Mouse (Mus musculus) spleen, adult 2 months (tissue): ENCODE data around the gene Lmtk3. TPM values are rescaled to one million over a fixed set of nuclear protein-coding genes. Genes with fewer than 3 reads are reported as not detected.
A peak's percentile ranks its signal among the peaks of the same experiment; 100 is the strongest.

Experiments used
- DNase-seq, 2 experiments: peaks; one replicate each; pipeline versions ENCODE4 v3.0.0 to v3.0.0-alpha.2; 2012 to 2021; ENCODE audit warnings: low spot score in 2 of 2, low read depth in 1 of 2
- H3K27ac ChIP-seq: fragments of 200-500 bp; 2 replicates; pipeline ENCODE4 v1.5.1; 2012; ENCODE audit warnings: low read length, inconsistent platforms; ENCODE audit not compliant: insufficient read depth
- H3K27me3 ChIP-seq: fragments of 200-500 bp; 2 replicates; pipeline ENCODE4 v1.6.1; 2012; ENCODE audit warnings: mild to moderate bottlenecking, moderate library complexity, low read length, inconsistent platforms; ENCODE audit not compliant: control insufficient read depth, insufficient read depth
- H3K36me3 ChIP-seq: fragments of 200-500 bp; 2 replicates; pipeline ENCODE4 v1.6.1; 2012; ENCODE audit warnings: mild to moderate bottlenecking, low read length, inconsistent platforms; ENCODE audit not compliant: control insufficient read depth, insufficient read depth
- H3K4me1 ChIP-seq: fragments of 200-500 bp; 2 replicates; pipeline ENCODE4 v1.6.1; 2011; ENCODE audit warnings: inconsistent platforms; ENCODE audit not compliant: control insufficient read depth, insufficient read depth, insufficient read length
- H3K4me3 ChIP-seq: fragments of 200-500 bp; 2 replicates; pipeline ENCODE4 v1.5.1; 2011; ENCODE audit warnings: mild to moderate bottlenecking, inconsistent platforms; ENCODE audit not compliant: insufficient read depth, insufficient read length; ENCODE audit errors: extremely low read depth
- CTCF ChIP-seq: fragments of 200-500 bp; IDR thresholded peaks from 2 replicates; pipeline ENCODE4 v1.5.1; 2011; ENCODE audit warnings: mild to moderate bottlenecking, inconsistent platforms; ENCODE audit not compliant: insufficient read depth, insufficient read length, insufficient replicate concordance; ENCODE audit errors: extremely low read depth
- POLR2A ChIP-seq: fragments of 200-500 bp; IDR thresholded peaks from 2 replicates; pipeline ENCODE4 v1.6.1; 2011; ENCODE audit warnings: low read depth, low read length, inconsistent platforms
- WGBS: fragments of 180-500 bp; shearing (Covaris S2); methylation state at CpG from one replicate; pipeline ENCODE4 v1.1.7; 2018; 5-methylcytosine and 5-hydroxymethylcytosine counted together
- polyA plus RNA-seq: library from polyadenylated mRNA; depleted of rRNA; stranded (reverse); fragments of >200 nt; gene quantifications from 2 replicates; pipeline ENCODE4 v1.2.3, GENCODE M21; 2012; rRNA removed

Lmtk3 gene
- polyA plus RNA-seq, result 3.6 and 3.7 TPM in 2 replicates

DNA sequence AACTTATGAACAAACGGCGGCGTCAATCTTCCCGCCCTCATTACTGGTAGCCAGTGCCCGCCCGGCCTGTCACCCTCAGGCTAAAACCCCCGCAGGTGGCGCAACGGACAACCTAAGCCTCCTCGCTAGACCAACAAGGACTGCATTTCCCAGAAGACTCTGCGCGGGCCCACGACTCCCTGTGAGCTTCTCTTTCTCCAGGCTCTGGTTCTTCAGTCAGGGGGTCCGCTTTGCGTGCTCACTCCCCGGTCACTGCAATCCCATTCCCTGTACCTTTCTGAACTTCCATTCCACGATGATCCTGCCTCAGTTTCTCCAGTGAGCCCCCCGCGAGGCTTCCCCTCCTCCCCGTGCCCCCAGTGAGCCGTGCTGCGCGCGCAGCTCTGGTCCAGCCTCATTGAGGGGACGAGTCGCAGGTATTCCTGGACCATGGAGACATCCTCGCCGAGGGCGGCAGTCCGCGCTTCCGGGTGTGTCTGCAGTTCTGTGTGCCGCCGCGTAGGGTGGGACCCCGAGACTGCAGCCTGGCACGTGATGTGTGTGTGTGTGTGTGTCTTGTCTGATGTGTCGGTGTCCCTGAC lies at the start of gene Lmtk3:
Gene Lmtk3 (plus strand): TSS at position 228 of the 581 bp plus-strand sequence.
- TF ChIP-seq POLR2A (no peak), CTCF (no peak)
- Histone ChIP-seq H3K4me3 (peak within 1 kb of the TSS; percentile 65), H3K27me3 (peaks cover 12% of the 10 kb centered on the region), H3K4me1 (peaks cover 17% of the 10 kb centered on the region), H3K36me3 (no peaks in the 10 kb centered on the region), H3K27ac (no peak within 1 kb of the TSS)
- peak in 1 of 2 experiments; percentile 67 for DNase-seq
- WGBS, result 1% methylated on average over 38 of the region's 38 CpGs

DNA sequence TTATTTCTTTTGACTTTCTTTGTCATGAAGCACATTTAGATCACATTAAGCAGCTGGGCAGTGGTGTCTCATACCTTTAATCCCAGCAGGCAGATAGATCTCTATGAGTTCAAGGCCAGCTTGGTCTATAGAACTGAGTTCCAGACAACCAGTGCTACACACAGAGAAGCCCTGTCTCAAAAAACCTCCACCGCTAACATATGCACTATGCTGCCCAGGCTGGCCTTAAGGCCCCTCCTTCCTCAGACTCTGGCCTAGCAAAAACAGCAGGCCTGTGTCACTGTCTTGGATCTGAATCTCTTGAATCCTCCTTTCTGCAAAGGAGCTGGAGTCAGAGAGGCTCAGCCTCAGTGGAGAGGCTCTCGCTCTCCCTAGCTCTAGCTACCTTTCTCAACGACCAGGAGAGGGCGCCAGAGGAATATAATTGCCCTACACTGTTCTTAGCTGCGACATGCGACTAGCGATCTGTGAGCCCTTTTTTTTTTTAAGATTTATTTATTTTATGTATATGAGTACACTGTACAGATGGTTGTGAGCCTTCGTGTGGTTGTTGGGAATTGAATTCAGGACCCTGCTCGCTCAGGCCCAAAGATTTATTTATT lies 44.3 kb upstream of the Lmtk3 start:
- no peak overlapping the region for H3K27ac ChIP-seq
- no peaks in the 10 kb centered on the region for H3K27me3 ChIP-seq
- no peaks in the 10 kb centered on the region for H3K36me3 ChIP-seq
- peak; percentile 80 to 83 for DNase-seq
- H3K4me3 ChIP-seq, result no peak overlapping the region
- WGBS, result 9% methylated on average over 9 of the region's 9 CpGs
- no peaks in the 10 kb centered on the region; the same call in 1 of the 2 replicates for H3K4me1 ChIP-seq
- TF ChIP-seq POLR2A (no peak), CTCF (peak; percentile 75; the same call in 1 of the 2 replicates)

DNA sequence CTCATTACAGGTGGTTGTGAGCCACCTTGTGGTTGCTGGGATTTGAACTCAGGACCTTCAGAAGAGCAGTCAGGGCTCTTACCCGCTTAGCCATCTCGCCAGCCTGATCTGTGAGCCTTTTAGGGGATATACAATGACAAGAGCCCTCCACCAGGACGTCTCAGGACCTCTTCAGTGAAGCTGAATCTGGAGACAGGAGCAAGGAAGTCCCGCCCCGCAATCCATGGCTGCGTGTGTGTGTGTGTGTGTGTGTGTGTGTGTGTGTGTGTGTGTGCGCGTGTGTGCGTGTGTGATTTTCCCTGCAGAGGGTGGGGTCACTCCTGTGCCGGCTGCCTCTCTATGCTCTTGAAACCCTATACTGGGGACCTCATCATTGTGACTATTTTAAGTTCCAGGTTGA lies 43.7 kb upstream of the Lmtk3 start:
- H3K4me1 ChIP-seq, result no peaks in the 10 kb centered on the region; the same call in 1 of the 2 replicates
- no peak overlapping the region for H3K27ac ChIP-seq
- H3K4me3 ChIP-seq, result no peak overlapping the region
- WGBS, result 73% methylated on average over 10 of the region's 10 CpGs
- TF ChIP-seq CTCF, result no peak
- TF ChIP-seq POLR2A, result no peak
- no peaks in the 10 kb centered on the region for H3K36me3 ChIP-seq
- no peaks in the 10 kb centered on the region for H3K27me3 ChIP-seq
- DNase-seq, result no peak

DNA sequence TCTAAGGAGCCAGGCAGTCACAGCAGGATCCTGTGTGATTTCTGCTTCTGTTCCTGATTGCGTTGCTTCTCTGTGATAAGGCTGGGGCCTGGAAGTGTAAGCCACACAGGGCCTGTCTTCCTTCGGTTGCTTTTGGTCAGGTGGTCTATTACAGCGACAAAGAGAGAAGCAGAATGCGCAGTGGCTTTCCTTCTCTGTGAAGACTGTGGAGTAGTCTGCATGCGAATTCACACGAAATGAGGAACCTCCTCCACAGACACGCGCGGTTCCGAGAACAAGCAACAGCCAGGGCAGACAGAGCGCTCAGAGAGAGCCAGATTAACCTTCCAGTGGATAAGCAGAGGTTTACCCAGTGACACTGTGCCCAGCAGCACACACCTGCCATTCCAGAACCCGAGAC lies 42.2 kb upstream of the Lmtk3 start:
- WGBS, result 35% methylated on average over 12 of the region's 12 CpGs
- no peaks in the 10 kb centered on the region for H3K36me3 ChIP-seq
- H3K4me1 ChIP-seq, result no peaks in the 10 kb centered on the region; the same call in 1 of the 2 replicates
- H3K4me3 ChIP-seq, result peak overlapping the region; percentile 36; the same call in 1 of the 2 replicates
- H3K27ac ChIP-seq, result peak overlapping the region; percentile 61
- TF ChIP-seq CTCF (no peak), POLR2A (no peak)
- H3K27me3 ChIP-seq, result no peaks in the 10 kb centered on the region
- no peak for DNase-seq

DNA sequence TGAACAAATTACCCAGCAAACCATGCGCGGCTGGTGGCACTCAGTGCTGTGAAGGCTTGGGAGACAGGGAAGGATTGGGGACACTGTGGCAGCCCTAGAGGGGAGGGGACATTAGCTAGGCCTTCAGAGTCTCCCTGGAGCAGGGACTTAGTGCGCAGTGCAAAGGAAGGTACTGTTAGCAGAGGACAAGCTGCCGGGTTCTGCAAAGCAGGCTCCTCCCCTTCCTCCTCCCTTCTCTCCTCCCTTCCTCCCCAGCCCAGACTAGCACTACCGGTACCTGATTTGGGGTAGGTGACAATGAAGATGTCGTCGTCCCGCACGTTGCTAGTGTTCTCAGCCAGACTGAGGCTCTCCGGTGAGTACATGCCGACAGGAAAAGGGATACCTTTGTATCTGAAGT lies 41.8 kb upstream of the Lmtk3 start:
- Histone ChIP-seq H3K36me3 (no peaks in the 10 kb centered on the region), H3K27ac (peak overlapping the region; percentile 61), H3K4me3 (peak overlapping the region; percentile 56), H3K27me3 (no peaks in the 10 kb centered on the region), H3K4me1 (no peaks in the 10 kb centered on the region; the same call in 1 of the 2 replicates)
- TF ChIP-seq CTCF, result no peak
- peak; percentile 93 for TF ChIP-seq POLR2A
- WGBS, result 10% methylated on average over 11 of the region's 11 CpGs
- DNase-seq, result peak; percentile 48 to 59

DNA sequence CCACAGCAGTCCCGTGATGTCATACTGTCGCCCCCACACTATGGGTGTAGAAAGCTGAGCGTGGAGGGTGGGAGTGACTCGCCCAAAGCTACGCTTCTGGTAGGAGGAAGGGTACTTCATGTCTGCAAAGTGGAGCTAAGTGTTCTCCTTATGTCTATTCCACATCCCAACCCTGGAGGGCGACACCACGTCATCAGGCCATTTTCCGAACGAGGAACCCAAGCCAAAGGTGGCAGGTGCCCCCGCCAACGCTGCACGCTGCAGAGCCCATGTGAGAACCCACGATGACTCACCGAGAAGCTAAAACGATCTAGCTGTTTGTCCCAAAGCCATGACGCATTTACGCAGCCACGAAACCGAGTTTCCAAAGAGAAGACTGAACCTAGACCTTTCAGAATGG lies 41.2 kb upstream of the Lmtk3 start:
- peak in 1 of 2 experiments; percentile 53 for DNase-seq
- 16% methylated on average over 19 of the region's 19 CpGs for WGBS
- Histone ChIP-seq H3K27me3 (no peaks in the 10 kb centered on the region), H3K4me3 (peak overlapping the region; percentile 56), H3K36me3 (no peaks in the 10 kb centered on the region), H3K27ac (peak overlapping the region; percentile 31), H3K4me1 (no peaks in the 10 kb centered on the region; the same call in 1 of the 2 replicates)
- TF ChIP-seq CTCF (no peak), POLR2A (no peak)

DNA sequence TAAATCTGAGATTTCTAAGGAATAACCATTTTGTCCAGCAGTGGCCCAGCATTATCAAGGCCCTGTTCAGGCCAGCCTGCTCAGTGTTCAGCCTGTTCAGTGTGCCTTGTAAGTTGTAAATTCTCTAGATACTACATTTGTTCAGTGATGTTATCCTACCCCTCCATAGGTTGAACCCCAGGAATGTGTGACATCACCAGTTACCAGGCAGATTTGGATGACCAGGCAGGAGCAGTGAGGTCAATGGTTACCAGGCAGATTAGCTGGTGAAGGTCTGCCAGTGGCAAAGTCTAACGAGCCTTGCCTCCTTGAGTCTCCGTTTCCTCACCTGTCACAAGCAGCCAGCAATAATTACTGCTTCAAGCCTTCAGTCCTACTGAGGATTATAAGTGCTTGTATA lies 39.2 kb upstream of the Lmtk3 start:
- H3K4me1 ChIP-seq, result no peaks in the 10 kb centered on the region; the same call in 1 of the 2 replicates
- H3K27ac ChIP-seq, result no peak overlapping the region
- H3K36me3 ChIP-seq, result no peaks in the 10 kb centered on the region
- DNase-seq, result peak; percentile 25 to 36
- no peaks in the 10 kb centered on the region for H3K27me3 ChIP-seq
- TF ChIP-seq POLR2A (no peak), CTCF (no peak)
- WGBS, result 62% methylated on average over 2 of the region's 2 CpGs
- H3K4me3 ChIP-seq, result no peak overlapping the region
